Mouse (Mus musculus): Measurements from ENCODE around the gene Bloc1s2.

DNA sequence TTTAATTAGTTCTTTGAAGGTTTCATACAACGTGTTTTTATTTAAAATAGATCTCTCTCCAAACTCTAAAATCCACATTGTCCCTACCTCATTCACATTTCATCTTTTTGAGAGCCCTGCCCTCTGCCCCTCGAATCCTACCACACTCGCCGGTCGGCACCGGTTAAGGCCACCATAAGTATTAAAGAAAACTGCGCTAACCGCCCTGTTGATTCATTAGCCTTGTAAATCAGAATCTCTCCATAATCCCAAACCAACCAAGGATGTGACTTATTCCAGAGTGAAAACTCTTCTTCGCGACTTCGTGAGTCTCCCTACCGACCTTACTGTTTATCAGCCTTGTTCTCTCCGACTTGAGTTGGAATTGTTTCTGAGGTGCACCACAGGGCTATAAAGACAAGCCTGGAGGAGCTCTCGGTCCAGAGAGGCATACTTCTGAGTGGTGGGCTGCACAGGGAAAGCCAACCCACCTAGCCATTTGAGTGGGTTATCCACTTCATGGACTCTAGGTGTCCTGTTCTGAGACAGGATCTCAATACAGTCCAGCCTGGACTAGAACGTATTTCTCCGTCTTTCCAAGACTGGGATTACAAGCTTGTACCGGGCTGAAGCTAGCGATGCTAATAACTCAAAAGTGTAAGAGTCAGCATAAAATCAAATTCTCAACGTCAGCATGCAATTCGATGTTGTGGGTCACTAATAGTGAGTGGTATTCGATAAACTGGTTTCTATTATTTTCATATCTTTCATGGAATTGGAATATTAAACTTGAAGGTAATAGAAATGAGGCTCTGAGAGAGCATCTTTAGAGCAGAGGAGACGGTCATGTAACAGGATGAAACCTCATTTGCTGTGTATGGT lies 38.4 kb downstream of the Bloc1s2 start:
- no peak for TF ChIP-seq EP300 (IDR thresholded peaks at IDR 0.05; ENCODE audit: low read depth in 1 of 2, low read length in 2 of 2)
- TF ChIP-seq E2F4 (IDR thresholded peaks at IDR 0.05; ENCODE audit: borderline replicate concordance, low read depth, low read length) = no peak
- TF ChIP-seq NRF1 (IDR thresholded peaks at IDR 0.05; ENCODE audit: insufficient read depth, low read depth, low read length, poor library complexity, severe bottlenecking) = no peak
- TF ChIP-seq CTCF (IDR thresholded peaks at IDR 0.05 in 2 of 3, conservative IDR thresholded peaks at IDR 0.05 in 1 of 3; ENCODE audit: control insufficient read depth in 1 of 3, insufficient read depth in 1 of 3, low read depth in 2 of 3, low read length in 3 of 3, poor library complexity in 1 of 3, severe bottlenecking in 1 of 3) = no peak
- TF ChIP-seq MEF2A (IDR thresholded peaks at IDR 0.05; ENCODE audit: extremely low read depth, insufficient replicate concordance, low read depth, low read length, poor library complexity, severe bottlenecking) = no peak
- no peak for TF ChIP-seq RAD21 (IDR thresholded peaks at IDR 0.05; ENCODE audit: low read depth, low read length)
- no peak for TF ChIP-seq POLR2A (IDR thresholded peaks at IDR 0.05; ENCODE audit: control insufficient read depth in 1 of 2, insufficient read depth in 1 of 2, low read depth in 1 of 2, low read length in 2 of 2, poor library complexity in 1 of 2)
- no peak for TF ChIP-seq CHD1 (IDR thresholded peaks at IDR 0.05; ENCODE audit: low read depth, low read length)
- no peak for TF ChIP-seq USF2 (IDR thresholded peaks at IDR 0.05; ENCODE audit: borderline replicate concordance in 1 of 2, insufficient read depth in 1 of 2, low read depth in 1 of 2, low read length in 2 of 2)

Data from MEL (cell line).